In genomic region chr3:83899556-83899955, GRCm38 (mm10) we compare ENCODE assay signal across 7 mouse cellular contexts. TPM values are rescaled to one million over a fixed set of nuclear protein-coding genes. Genes with fewer than 3 reads are reported as not detected.
DNase-seq lines count a peak whose midpoint lies in the region; ATAC-seq and TF ChIP-seq lines count a peak whose summit lies in the region.

No protein-coding gene starts in this region.

- peak; percentile 53 for ATAC-seq in granulocyte monocyte progenitor cell, adult 5-6 weeks (replicated peaks; ENCODE audit: poor library complexity, severe bottlenecking)
- peak; percentile 62; the same call in 1 of the 2 replicates for ATAC-seq in kidney, embryonic 15.5 days (replicated peaks; ENCODE audit: low FRiP score)
- peak; percentile 35; the same call in 1 of the 2 replicates for ATAC-seq in liver, postnatal 0 days
- ATAC-seq in neural tube, embryonic 15.5 days (ENCODE audit: low FRiP score): peak; percentile 62; the same call in 1 of the 2 replicates

- no peak overlapping the region for H3K27ac ChIP-seq in kidney, embryonic 15.5 days
- H3K27ac ChIP-seq in liver, postnatal 0 days (ENCODE audit: low read depth): no peak overlapping the region
- no peak overlapping the region for H3K27ac ChIP-seq in neural tube, embryonic 15.5 days (replicated peaks)

- peak; percentile 80 for TF ChIP-seq CTCF in liver, postnatal 0 days (IDR thresholded peaks at IDR 0.05; ENCODE audit: low read depth)

- WGBS in kidney, embryonic 15.5 days: 39% methylated on average over 8 of the region's 8 CpGs
- 58% methylated on average over 8 of the region's 8 CpGs for WGBS in liver, postnatal 0 days (ENCODE audit: insufficient replicate concordance)
- 29% methylated on average over 8 of the region's 8 CpGs for WGBS in neural tube, embryonic 15.5 days

- H3K4me1 ChIP-seq in kidney, embryonic 15.5 days: 0 out of 2 replicates have a peak, but pooled peaks cover 2% of the 10 kb centered on the region
- no peaks in the 10 kb centered on the region for H3K4me1 ChIP-seq in liver, postnatal 0 days (ENCODE audit: insufficient read depth)
- H3K4me1 ChIP-seq in neural tube, embryonic 15.5 days: peaks cover 3% of the 10 kb centered on the region; the same call in 1 of the 2 replicates

- no peak overlapping the region for H3K9ac ChIP-seq in kidney, embryonic 15.5 days
- no peak overlapping the region for H3K9ac ChIP-seq in liver, postnatal 0 days (replicated peaks)
- no peak overlapping the region for H3K9ac ChIP-seq in neural tube, embryonic 15.5 days (replicated peaks)

- no peaks in the 10 kb centered on the region for H3K27me3 ChIP-seq in kidney, embryonic 15.5 days
- no peaks in the 10 kb centered on the region for H3K27me3 ChIP-seq in liver, postnatal 0 days (ENCODE audit: insufficient read depth, low read length)
- no peaks in the 10 kb centered on the region for H3K27me3 ChIP-seq in neural tube, embryonic 15.5 days (replicated peaks)

- no peaks in the 10 kb centered on the region for H3K9me3 ChIP-seq in kidney, embryonic 15.5 days (replicated peaks)
- H3K9me3 ChIP-seq in liver, postnatal 0 days (ENCODE audit: low read length): no peaks in the 10 kb centered on the region
- no peaks in the 10 kb centered on the region for H3K9me3 ChIP-seq in neural tube, embryonic 15.5 days (replicated peaks)

- H3K36me3 ChIP-seq in kidney, embryonic 15.5 days: peaks cover 79% of the 10 kb centered on the region
- peaks cover 71% of the 10 kb centered on the region for H3K36me3 ChIP-seq in liver, postnatal 0 days (replicated peaks; ENCODE audit: insufficient read depth, low read length)
- H3K36me3 ChIP-seq in neural tube, embryonic 15.5 days: peaks cover 71% of the 10 kb centered on the region

- H3K4me2 ChIP-seq in kidney, embryonic 15.5 days: no peak overlapping the region
- no peak overlapping the region for H3K4me2 ChIP-seq in liver, postnatal 0 days (ENCODE audit: low read depth, low read length)
- no peak overlapping the region for H3K4me2 ChIP-seq in neural tube, embryonic 15.5 days

- TF ChIP-seq EP300 in liver, postnatal 0 days (IDR thresholded peaks at IDR 0.05; ENCODE audit: low read depth): no peak

- no peak overlapping the region for H3K4me3 ChIP-seq in kidney, embryonic 15.5 days (replicated peaks)
- H3K4me3 ChIP-seq in liver, postnatal 0 days (ENCODE audit: low read depth, low read length): no peak overlapping the region
- no peak overlapping the region for H3K4me3 ChIP-seq in neural tube, embryonic 15.5 days (replicated peaks)

- peak; percentile 19 for DNase-seq in CD4-positive helper T cell, adult 2 months (ENCODE audit: low read depth, low spot score)
- peak; percentile 54 for DNase-seq in MN1 (ENCODE audit: low spot score)
- DNase-seq in embryo, embryonic 10.5 days (ENCODE audit: low spot score): peak; percentile 77
- peak; percentile 38 for DNase-seq in liver, postnatal 0 days

RNA-seq across cellular contexts. Expression of gene Tlr2, which starts 58.0 kb away (rescaled TPM):
- 11.2 and 13.4 TPM in 2 replicates for total RNA-seq in granulocyte monocyte progenitor cell, adult 5-6 weeks (2014; fragmentation: Nextera tagmentation)
- total RNA-seq in granulocyte monocyte progenitor cell, adult 5-6 weeks (2017): 7.8 and 14.1 TPM in 2 replicates
- polyA plus RNA-seq in kidney, embryonic 15.5 days (2015; fragmentation: Nextera tagmentation; extraction: Ambion mirVana): 3.1 and 3.5 TPM in 2 replicates
- 2.1 and 2.5 TPM in 2 replicates for polyA plus RNA-seq in liver, postnatal 0 days (2015; fragmentation: Nextera tagmentation; extraction: Ambion mirVana)
- polyA plus RNA-seq in neural tube, embryonic 15.5 days (2015; fragmentation: Nextera tagmentation; extraction: Ambion mirVana): 1.3 and 2.1 TPM in 2 replicates

Comparison
In these comparisons a context has a peak if more than half of its experiments do, and no peak if none do; other contexts are left out.
1. DNase-seq: peak in every context shown above with its lines; median percentile 77 in embryo, embryonic 10.5 days; 54 in MN1; 38 in liver, postnatal 0 days; 19 in CD4-positive helper T cell, adult 2 months.